Mouse (Mus musculus): Measurements from ENCODE around the gene Nod2. TPM values are rescaled to one million over a fixed set of nuclear protein-coding genes. Genes with fewer than 3 reads are reported as not detected.

Gene Nod2
- total RNA-seq (2021): under 1 TPM; 0.66 to 0.89 TPM

DNA sequence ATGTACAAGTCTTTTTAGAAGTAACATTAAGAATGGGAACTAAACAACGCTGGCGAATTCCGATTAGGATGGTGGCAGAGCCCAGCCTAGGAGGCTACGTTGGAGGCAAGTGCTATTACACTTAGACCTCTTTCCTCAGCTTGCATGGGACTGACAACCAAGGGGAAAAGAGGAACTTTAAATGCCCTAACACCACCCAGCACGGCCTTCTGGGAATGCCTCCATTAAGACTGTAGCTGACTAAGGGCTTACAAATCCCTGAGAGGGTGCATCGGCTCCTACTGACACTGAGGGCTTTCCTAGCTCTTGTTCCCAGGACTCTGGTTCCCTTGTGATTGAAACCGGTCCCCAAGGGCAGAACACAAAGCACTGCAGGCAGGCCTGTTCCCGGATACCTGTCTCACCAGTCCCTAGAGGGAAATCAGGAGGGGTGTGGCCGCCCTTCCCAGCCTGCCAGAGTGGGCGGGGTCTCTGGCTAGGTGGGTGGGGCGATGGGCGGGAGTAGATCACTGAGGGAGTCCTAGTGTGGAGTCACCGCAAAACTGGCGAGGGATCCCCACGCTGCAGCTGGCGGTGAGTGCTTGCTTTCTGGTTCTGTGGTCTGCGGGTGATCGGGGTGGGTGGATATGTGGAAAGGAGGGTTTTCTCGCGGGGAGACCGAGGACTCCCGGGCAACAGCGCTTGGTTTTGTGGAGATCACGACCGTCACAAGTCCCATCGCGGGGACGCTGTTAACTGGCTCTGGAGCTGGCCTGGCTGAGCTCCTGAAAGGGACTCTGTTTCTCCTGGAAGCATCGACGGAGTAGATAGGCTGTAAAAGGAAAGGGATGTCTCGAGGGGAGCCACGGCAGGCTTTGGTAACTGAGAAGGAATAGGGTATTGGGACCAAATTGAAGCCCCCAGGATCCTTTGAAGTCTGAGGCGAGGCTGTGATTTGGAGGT is at the start of gene Nod2:
TSS of gene Nod2 (plus strand) at position 479 of the 942 bp plus-strand sequence.
- intact Hi-C loops (cut with DNase I): no loop called here
- peak; percentile 33 for DNase-seq

DNA sequence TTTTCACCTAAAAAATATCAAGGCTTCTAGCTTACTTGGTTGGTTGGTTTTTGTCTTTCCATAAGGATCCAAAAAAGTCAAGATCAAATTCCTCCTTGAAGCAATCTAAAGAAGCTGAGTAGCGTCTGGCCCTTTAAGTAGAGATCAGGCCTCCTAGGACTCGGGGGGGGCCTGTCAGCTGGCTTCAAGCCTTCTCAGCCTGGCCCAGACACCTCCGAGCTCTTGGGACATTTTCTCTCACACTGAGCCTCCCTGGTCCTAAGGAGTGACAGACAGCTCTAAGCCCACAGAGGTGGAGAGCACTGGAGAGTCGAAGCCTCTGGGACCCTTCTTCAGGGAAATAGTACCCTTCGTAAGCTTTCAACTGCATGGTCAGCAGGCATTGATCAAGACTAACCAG is 48.5 kb upstream of the Nod2 start:
- DNase-seq: no peak
- intact Hi-C loops (cut with DNase I): no loop called here

- no peak for DNase-seq
- intact Hi-C loops (cut with DNase I): no loop called here
Measured at GRCm38 (mm10) chr8:88599491-88599890, 47.6 kb upstream of the Nod2 start.

GRCm38 (mm10) chr8:88603446-88603989 is 43.6 kb upstream of the Nod2 start:
- intact Hi-C loops (cut with DNase I): loop anchor here (10.0 kb wide), 1 partner anchor 79 kb away; the partner anchor contains the start of gene Nkd1
- peak; percentile 27 for DNase-seq

DNA sequence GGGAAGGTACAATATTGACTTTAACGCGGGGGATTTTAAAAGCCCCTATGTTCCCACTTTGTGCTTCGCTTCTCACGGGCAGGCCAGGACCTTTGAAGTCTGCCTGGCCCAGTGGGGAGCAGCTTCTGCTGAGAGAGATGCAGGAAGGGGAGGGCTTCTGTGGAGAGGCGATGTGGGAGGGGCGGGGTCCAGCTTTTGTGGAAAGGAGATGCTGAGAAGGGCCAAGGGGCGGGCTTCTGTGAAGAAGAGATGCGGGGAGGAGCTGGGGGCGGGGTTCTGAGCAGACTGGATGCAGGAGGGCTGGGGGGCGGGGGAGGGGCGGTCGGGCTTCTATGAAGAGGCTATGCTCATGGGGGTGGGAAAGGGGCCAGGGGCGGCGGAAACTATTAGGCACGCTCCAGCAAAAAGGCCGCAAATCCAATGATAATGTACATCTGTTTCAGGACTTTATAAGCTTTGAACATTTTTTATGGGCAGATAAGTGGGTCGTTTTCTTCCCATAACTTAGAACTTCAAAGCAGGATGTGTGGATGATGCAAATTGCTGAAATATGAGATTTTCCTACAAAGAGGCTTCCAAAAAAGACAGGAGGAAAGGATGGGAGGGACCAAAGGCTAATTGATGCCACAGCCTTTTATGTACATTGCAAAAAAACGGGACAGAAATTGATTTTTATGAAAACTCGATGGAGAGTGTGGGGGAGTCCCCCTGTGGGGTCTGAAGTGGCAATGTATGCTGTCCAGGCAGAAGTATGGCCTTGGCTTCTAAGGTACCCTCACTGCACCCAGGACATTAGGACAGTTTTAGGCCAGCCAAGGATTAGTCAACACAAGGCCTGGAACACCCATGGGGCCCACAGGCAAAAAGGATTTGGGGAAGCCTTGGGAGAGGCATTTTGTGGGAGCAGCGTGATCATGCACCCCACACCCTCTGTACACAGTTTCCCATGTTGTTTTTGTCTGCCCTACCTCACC is 42.8 kb upstream of the Nod2 start:
- intact Hi-C loops (cut with DNase I): loop anchor here (10.0 kb wide), 1 partner anchor 80 kb away; the partner anchor contains the start of gene Nkd1
- DNase-seq: peak; percentile 94

GRCm38 (mm10) chr8:88605361-88606040 is 41.6 kb upstream of the Nod2 start:
- intact Hi-C loops (cut with DNase I): loop anchor here (10.0 kb wide), 1 partner anchor 81 kb away; the partner anchor contains the start of gene Nkd1
- DNase-seq: peak; percentile 65

DNA sequence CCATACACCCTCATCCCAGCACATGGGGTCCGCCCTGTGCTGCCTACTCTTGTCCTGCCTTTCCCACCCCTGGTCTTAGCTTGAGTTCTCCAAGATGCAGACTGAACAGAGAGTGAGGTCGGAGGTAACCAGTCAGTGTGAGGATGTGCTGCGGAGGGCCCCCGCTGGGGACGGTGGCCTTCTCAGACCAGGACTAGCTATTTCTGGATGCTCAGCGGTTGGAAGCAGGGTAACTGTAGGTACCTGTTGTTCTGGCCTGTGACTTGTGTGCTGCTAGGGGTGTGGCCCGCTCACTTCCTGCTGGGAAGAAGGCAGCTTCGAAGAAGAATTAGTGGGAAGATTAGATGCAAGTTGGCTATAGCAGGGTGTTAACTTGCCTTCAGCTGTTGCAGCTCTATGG is 38.1 kb upstream of the Nod2 start:
- no peak for DNase-seq
- intact Hi-C loops (cut with DNase I): loop anchor here (10.0 kb wide), 1 partner anchor 84 kb away; the partner anchor contains the start of gene Nkd1

GRCm38 (mm10) chr8:88610271-88610670 is 36.8 kb upstream of the Nod2 start:
- no peak for DNase-seq
- intact Hi-C loops (cut with DNase I): no loop called here

DNA sequence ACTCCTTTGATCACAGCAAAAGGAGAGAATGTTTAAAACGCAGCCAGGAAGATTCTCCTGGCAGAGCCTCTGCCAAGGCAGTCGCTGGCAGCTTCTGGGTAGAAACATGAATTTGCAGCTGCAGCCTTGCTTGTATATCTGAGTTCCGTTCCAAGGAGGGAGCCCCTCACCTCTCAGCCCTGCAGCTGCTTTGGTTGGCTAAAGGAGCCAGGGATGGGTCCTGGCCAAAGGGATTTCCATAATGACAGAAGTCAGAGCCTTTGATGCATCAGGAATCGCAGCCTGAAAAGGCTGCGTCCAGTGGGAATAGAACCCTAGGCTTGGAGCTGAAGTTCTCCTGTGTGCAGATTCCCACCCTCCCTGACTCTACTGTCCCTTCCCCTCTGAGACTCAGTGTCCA is 32.1 kb upstream of the Nod2 start:
- intact Hi-C loops (cut with DNase I): no loop called here
- peak; percentile 56 for DNase-seq

- intact Hi-C loops (cut with DNase I): no loop called here
- DNase-seq: no peak
Measured at GRCm38 (mm10) chr8:88618612-88619011, 28.5 kb upstream of the Nod2 start.

DNA sequence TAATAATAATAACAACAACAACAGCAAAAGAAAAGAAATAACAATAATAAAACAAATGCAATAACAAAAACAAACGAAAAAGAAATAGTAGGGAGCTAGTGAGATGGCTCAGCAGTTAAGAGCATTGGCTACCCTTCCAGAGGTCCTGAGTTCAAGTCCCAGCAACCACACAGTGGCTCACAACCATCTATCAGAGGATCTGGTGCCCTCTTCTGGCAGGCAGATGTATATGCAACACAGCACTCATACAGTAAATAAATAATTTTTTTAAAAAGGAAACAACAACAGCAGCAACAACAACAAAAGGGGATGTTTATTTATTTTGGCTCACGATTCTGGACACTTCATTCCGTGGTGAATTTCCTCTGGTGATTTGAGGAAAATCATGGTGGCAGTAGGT is 27.6 kb upstream of the Nod2 start:
- no peak for DNase-seq
- intact Hi-C loops (cut with DNase I): no loop called here

DNA sequence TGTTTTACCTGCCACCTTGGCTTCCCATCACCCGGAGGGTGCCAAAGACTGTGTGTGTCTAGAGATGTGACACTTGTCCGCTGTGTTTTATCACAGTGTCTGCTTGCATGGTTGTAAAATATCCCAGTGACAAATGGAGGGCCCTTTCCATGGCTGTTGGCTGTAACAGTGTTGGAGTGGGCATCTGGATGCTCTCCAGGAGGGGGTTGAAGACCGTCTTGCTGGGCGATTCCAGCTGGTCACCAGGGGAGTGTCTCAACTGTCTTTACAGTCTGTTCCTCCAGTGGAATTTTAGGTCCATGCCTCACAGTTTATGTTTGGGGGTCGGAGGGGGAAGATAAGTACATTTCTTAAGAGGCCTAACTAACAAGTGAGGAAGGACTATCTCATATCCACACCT is 26.2 kb upstream of the Nod2 start:
- DNase-seq: peak; percentile 46
- intact Hi-C loops (cut with DNase I): loop anchor here (2.0 to 5.0 kb wide), 2 partner anchors 250 to 354 kb away; no protein-coding TSS in a partner anchor

- intact Hi-C loops (cut with DNase I): loop anchor here (2.0 to 5.0 kb wide), 2 partner anchors 251 to 354 kb away; no protein-coding TSS in a partner anchor
- peak; percentile 80 for DNase-seq
Measured at GRCm38 (mm10) chr8:88621408-88621807, 25.7 kb upstream of the Nod2 start.

GRCm38 (mm10) chr8:88623351-88623750 is 23.8 kb upstream of the Nod2 start:
- DNase-seq: peak; percentile 75
- intact Hi-C loops (cut with DNase I): loop anchor here (5.0 kb wide), 1 partner anchor 356 kb away; no protein-coding TSS in a partner anchor

DNA sequence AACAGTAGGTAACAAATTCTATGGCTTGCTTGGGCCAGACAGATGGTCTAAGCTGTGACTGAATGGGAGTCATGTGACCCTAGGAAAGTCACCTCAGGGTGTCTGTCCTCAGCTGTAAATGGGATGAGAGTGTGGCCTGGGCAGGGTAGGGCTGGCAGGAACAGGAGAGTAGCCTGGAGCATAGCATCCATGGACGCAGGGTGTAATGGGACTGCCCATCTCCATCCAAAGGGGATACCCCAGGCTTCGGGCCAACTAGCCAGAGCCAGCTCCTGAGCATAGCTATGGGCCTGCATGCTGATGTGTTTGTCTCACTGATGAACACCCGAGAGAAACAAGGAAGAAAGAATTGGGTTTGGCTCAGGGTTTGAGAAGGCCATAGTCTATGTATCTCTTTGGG is 22.8 kb upstream of the Nod2 start:
- intact Hi-C loops (cut with DNase I): loop anchor here (5.0 kb wide), 1 partner anchor 357 kb away; no protein-coding TSS in a partner anchor
- DNase-seq: peak; percentile 41

DNA sequence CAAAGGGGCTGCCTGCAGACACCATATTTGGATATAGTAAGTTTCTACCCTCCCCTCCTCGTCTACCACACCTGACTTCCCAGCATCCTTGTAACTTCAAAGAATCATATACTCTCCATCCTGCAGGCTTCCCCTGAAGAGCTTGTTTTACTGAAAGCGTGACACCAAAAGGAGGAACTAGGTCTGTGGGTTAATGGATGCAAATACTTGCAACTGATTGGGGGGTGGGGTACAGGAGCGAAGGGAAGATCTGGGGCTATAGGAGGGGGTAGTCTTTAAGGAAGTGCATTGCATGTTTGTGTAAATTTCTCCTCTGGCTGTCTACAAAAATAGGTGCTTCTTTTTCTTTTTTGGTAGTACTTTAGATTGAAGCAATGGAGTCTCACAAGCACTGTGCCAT is 20.7 kb upstream of the Nod2 start:
- no peak for DNase-seq
- intact Hi-C loops (cut with DNase I): loop anchor here (5.0 kb wide), 1 partner anchor 71 kb away; the partner anchor contains the start of gene Cyld

GRCm38 (mm10) chr8:88626940-88627264 is 20.2 kb upstream of the Nod2 start:
- intact Hi-C loops (cut with DNase I): loop anchor here (5.0 kb wide), 1 partner anchor 70 kb away; the partner anchor contains the start of gene Cyld
- no peak for DNase-seq

DNA sequence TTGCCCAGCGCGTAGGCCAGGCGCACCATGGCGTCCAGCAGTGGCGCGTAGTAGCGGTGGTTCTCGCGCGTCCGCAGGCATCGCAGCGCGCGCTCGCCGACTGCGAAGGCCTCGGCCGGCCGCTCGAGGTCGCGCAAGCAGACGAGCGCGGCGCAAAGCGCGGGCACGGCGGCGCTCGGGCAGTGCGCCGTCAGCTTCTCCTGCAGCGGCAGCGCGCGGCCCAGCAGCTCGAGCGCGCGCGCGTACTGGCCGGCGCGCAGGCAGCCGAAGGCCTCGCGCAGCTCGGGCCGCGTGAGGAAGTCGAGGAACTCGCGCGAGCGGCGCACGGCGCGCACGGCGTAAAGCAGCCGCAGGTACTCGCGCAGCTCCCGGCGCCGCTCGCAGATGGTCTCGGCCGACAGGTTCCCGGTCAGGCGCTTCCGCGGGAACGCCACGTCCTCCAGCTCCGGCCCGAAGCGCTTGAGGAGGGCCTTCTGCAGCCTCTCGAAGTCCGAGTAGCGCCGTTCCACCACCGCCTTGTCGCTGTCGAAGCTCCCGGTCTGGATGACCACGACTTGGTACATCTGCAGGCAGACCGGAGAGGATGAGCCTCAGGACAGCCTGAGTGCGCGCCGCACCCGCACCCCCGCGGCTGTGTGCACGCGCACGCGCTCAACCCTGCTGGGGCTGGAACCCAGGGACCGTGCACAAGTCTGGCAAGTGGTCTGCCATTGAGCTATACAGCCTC is 19.7 kb upstream of the Nod2 start:
- intact Hi-C loops (cut with DNase I): loop anchor here (5.0 kb wide), 1 partner anchor 70 kb away; the partner anchor contains the start of gene Cyld
- peak; percentile 80 for DNase-seq

Measured in left cerebral cortex, postnatal 4 days (tissue).